Mouse (Mus musculus) left cerebral cortex, postnatal 25 days (tissue): ENCODE results near the gene Selenof. TPM values are rescaled to one million over a fixed set of nuclear protein-coding genes. Genes with fewer than 3 reads are reported as not detected.

Experiments used
- DNase-seq, 2 experiments: peaks; one replicate each; pipeline ENCODE4 v3.0.0; 2022; ENCODE audit warnings: low spot score in 2 of 2, mixed read lengths in 1 of 2
- intact Hi-C: fragments of 180-260 bp; cut with DNase I; formaldehyde crosslinking; loops from one replicate; pipeline ENCODE4 v1.15.1; 2025
- total RNA-seq, 2 experiments: library from RNA; stranded (reverse); gene quantifications; 2 replicates each; pipeline ENCODE4 v1.2.3; 2021

Gene Selenof
- total RNA-seq, 2 experiments from 2014 or later = 221 to 233 TPM

- DNase-seq = no peak
- intact Hi-C loops = no loop called here
These were observed 53.0 kb downstream of the Selenof start for GRCm38 (mm10) chr3:144622930-144623612.

- no peak for DNase-seq
- intact Hi-C loops = no loop called here
These were observed 55.6 kb downstream of the Selenof start for GRCm38 (mm10) chr3:144625691-144626090.

GRCm38 (mm10) chr3:144628005-144628914 is 58.2 kb downstream of the Selenof start:
- intact Hi-C loops = no loop called here
- no peak for DNase-seq

GRCm38 (mm10) chr3:144628915-144629230 is 58.8 kb downstream of the Selenof start:
- DNase-seq = no peak
- intact Hi-C loops = no loop called here

- intact Hi-C loops = no loop called here
- no peak for DNase-seq
These were observed 65.1 kb downstream of the Selenof start for GRCm38 (mm10) chr3:144635236-144635635.

- intact Hi-C loops = no loop called here
- no peak for DNase-seq
These were observed 68.0 kb downstream of the Selenof start for GRCm38 (mm10) chr3:144638110-144638509.

GRCm38 (mm10) chr3:144639387-144639786 is 69.3 kb downstream of the Selenof start:
- intact Hi-C loops = no loop called here
- no peak for DNase-seq

- no peak for DNase-seq
- intact Hi-C loops = no loop called here
These were observed 69.9 kb downstream of the Selenof start for GRCm38 (mm10) chr3:144640033-144640432.

GRCm38 (mm10) chr3:144642141-144642540 is 72.0 kb downstream of the Selenof start:
- no peak for DNase-seq
- intact Hi-C loops = no loop called here

- intact Hi-C loops = no loop called here
These were observed 73.3 kb downstream of the Selenof start for GRCm38 (mm10) chr3:144643301-144643871.

GRCm38 (mm10) chr3:144644202-144644601 is 74.1 kb downstream of the Selenof start:
- intact Hi-C loops = no loop called here
- no peak for DNase-seq

More at GRCm38 (mm10) chr3:144643301-144643871, 73.3 kb downstream of the Selenof start:
- peak; percentile 23 to 70 for DNase-seq

Other genes starting within 250 kb of the Selenof start
- gene Hs2st1, start 123 bp upstream of the Selenof start, total RNA-seq = 10 to 100 TPM; 49.4 to 52.5 TPM
- gene Sh3glb1, start 150.0 kb downstream of the Selenof start, total RNA-seq = 10 to 100 TPM; 65.1 to 68.2 TPM
- under 1 TPM; 0.18 to 0.28 TPM for gene Clca3a1, start 190.7 kb downstream of the Selenof start, total RNA-seq
- gene Clca3a2, start 249.2 kb downstream of the Selenof start, total RNA-seq = under 1 TPM; 0.30 to 0.62 TPM